Mouse (Mus musculus): ENCODE measurements around the gene Adcy2.

Gene Adcy2

GRCm38 (mm10) chr13:68960513-68960912 lies 38.8 kb downstream of the Adcy2 start:
- DNase-seq = no peak

- no peak for DNase-seq
Measured at GRCm38 (mm10) chr13:68959406-68959805, 39.9 kb downstream of the Adcy2 start.

- no peak for DNase-seq
Measured at GRCm38 (mm10) chr13:68942735-68943134, 56.6 kb downstream of the Adcy2 start.

GRCm38 (mm10) chr13:68941429-68941828 lies 57.9 kb downstream of the Adcy2 start:
- DNase-seq = no peak

- DNase-seq = no peak
Measured at GRCm38 (mm10) chr13:68932283-68932647, 67.1 kb downstream of the Adcy2 start.

- no peak for DNase-seq
Measured at GRCm38 (mm10) chr13:68931602-68932282, 67.6 kb downstream of the Adcy2 start.

GRCm38 (mm10) chr13:68928469-68928868 lies 70.9 kb downstream of the Adcy2 start:
- peak; percentile 4 to 5 for DNase-seq

GRCm38 (mm10) chr13:68913666-68914288 lies 85.6 kb downstream of the Adcy2 start:
- no peak for DNase-seq

- no peak for DNase-seq
Measured at GRCm38 (mm10) chr13:68906667-68907066, 92.7 kb downstream of the Adcy2 start.

GRCm38 (mm10) chr13:68902708-68903107 lies 96.6 kb downstream of the Adcy2 start:
- no peak for DNase-seq

GRCm38 (mm10) chr13:68889929-68890593 lies 109.3 kb downstream of the Adcy2 start:
- no peak for DNase-seq

GRCm38 (mm10) chr13:68868776-68869175 lies 130.6 kb downstream of the Adcy2 start:
- DNase-seq = no peak

GRCm38 (mm10) chr13:68867940-68868655 lies 131.2 kb downstream of the Adcy2 start:
- DNase-seq = no peak

- DNase-seq = no peak
Measured at GRCm38 (mm10) chr13:68860036-68860435, 139.3 kb downstream of the Adcy2 start.

- DNase-seq = no peak
Measured at GRCm38 (mm10) chr13:68848265-68848664, 151.1 kb downstream of the Adcy2 start.

GRCm38 (mm10) chr13:68839517-68839916 lies 159.8 kb downstream of the Adcy2 start:
- no peak for DNase-seq

- no peak for DNase-seq
Measured at GRCm38 (mm10) chr13:68836183-68836582, 163.2 kb downstream of the Adcy2 start.

GRCm38 (mm10) chr13:68835424-68836045 lies 163.8 kb downstream of the Adcy2 start:
- no peak for DNase-seq

GRCm38 (mm10) chr13:68832141-68832540 lies 167.2 kb downstream of the Adcy2 start:
- no peak for DNase-seq

- no peak for DNase-seq
Measured at GRCm38 (mm10) chr13:68830030-68830759, 169.1 kb downstream of the Adcy2 start.

GRCm38 (mm10) chr13:68828441-68828840 lies 170.9 kb downstream of the Adcy2 start:
- no peak for DNase-seq

GRCm38 (mm10) chr13:68826461-68826860 lies 172.9 kb downstream of the Adcy2 start:
- DNase-seq = no peak

Data from thymus, adult 18-20 months (tissue).